Mouse (Mus musculus) urinary bladder, postnatal 14 days (tissue): Measurements from ENCODE around the gene Lmnb2.

Experiments
- DNase-seq: peaks from one replicate; pipeline ENCODE4 v3.0.0; 2021; ENCODE audit warnings: low spot score

Gene Lmnb2

GRCm38 (mm10) chr10:80899591-80900317, 18.3 kb downstream of the Lmnb2 start:
- no peak for DNase-seq

- DNase-seq = no peak
These were observed 19.0 kb downstream of the Lmnb2 start for GRCm38 (mm10) chr10:80899074-80899473.

- no peak for DNase-seq
These were observed 20.1 kb downstream of the Lmnb2 start for GRCm38 (mm10) chr10:80897861-80898510.

- DNase-seq = no peak
These were observed 21.2 kb downstream of the Lmnb2 start for GRCm38 (mm10) chr10:80896581-80897485.

- no peak for DNase-seq
These were observed 22.3 kb downstream of the Lmnb2 start for GRCm38 (mm10) chr10:80895697-80896096.

- no peak for DNase-seq
These were observed 22.9 kb downstream of the Lmnb2 start for GRCm38 (mm10) chr10:80895100-80895499.

GRCm38 (mm10) chr10:80887181-80887580, 30.9 kb downstream of the Lmnb2 start:
- DNase-seq = peak; percentile 49

GRCm38 (mm10) chr10:80881301-80881700, 36.7 kb downstream of the Lmnb2 start:
- peak; percentile 74 for DNase-seq

GRCm38 (mm10) chr10:80880901-80881300, 37.1 kb downstream of the Lmnb2 start:
- DNase-seq = no peak

- peak; percentile 54 for DNase-seq
These were observed 37.9 kb downstream of the Lmnb2 start for GRCm38 (mm10) chr10:80880131-80880641.

- no peak for DNase-seq
These were observed 41.5 kb downstream of the Lmnb2 start for GRCm38 (mm10) chr10:80876594-80876993.

GRCm38 (mm10) chr10:80876028-80876427, 42.0 kb downstream of the Lmnb2 start:
- DNase-seq = peak; percentile 54

GRCm38 (mm10) chr10:80874035-80874434, 44.0 kb downstream of the Lmnb2 start:
- no peak for DNase-seq

GRCm38 (mm10) chr10:80871581-80871980, 46.5 kb downstream of the Lmnb2 start, which contains the start of gene Tmprss9:
Gene Tmprss9, plus strand, starts transcription at chr10:80871848.
- no peak for DNase-seq

GRCm38 (mm10) chr10:80870993-80871392, 47.1 kb downstream of the Lmnb2 start:
- DNase-seq = no peak

- DNase-seq = no peak
These were observed 53.6 kb downstream of the Lmnb2 start for GRCm38 (mm10) chr10:80864446-80864845.

GRCm38 (mm10) chr10:80862305-80862704, 55.7 kb downstream of the Lmnb2 start:
- no peak for DNase-seq

GRCm38 (mm10) chr10:80858350-80858935, 59.6 kb downstream of the Lmnb2 start:
- no peak for DNase-seq

- DNase-seq = no peak
These were observed 60.2 kb downstream of the Lmnb2 start for GRCm38 (mm10) chr10:80857848-80858247.

GRCm38 (mm10) chr10:80857386-80857785, 60.7 kb downstream of the Lmnb2 start:
- DNase-seq = no peak

GRCm38 (mm10) chr10:80856908-80857307, 61.1 kb downstream of the Lmnb2 start:
- no peak for DNase-seq

- no peak for DNase-seq
These were observed 61.8 kb downstream of the Lmnb2 start for GRCm38 (mm10) chr10:80856267-80856666.
